Mouse (Mus musculus): ENCODE data around the gene Slc29a1. TPM values are rescaled to one million over a fixed set of nuclear protein-coding genes. Genes with fewer than 3 reads are reported as not detected.

Gene Slc29a1
- polyA plus RNA-seq (2016; fragmentation: Nextera tagmentation; extraction: Ambion mirVana), result 44.4 and 47.2 TPM in 2 replicates

GRCm38 (mm10) chr17:45599446-45600242 lies at the start of gene Slc29a1:
Gene Slc29a1, minus strand, starts transcription at chr17:45599606.
- Histone ChIP-seq H3K27ac (no peak within 1 kb of the TSS), H3K27me3 (peaks cover 35% of the 10 kb centered on the region), H3K9me3 (replicated peaks) (no peaks in the 10 kb centered on the region), H3K4me1 (peaks cover 45% of the 10 kb centered on the region), H3K4me3 (peak within 1 kb of the TSS; percentile 23), H3K36me3 (no peaks in the 10 kb centered on the region), H3K9ac (peak within 1 kb of the TSS; percentile 44; the same call in 1 of the 2 replicates), H3K4me2 (replicated peaks) (peak within 1 kb of the TSS; percentile 61)
- 0 out of 2 replicates have a peak, but pooled peaks have one; percentile 21 for ATAC-seq (ENCODE audit: low FRiP score)
- 14% methylated on average over 31 of the region's 32 CpGs for WGBS

GRCm38 (mm10) chr17:45644185-45644584 lies 44.8 kb upstream of the Slc29a1 start:
- no peak for ATAC-seq (ENCODE audit: low FRiP score)
- H3K9me3 ChIP-seq (replicated peaks), result no peaks in the 10 kb centered on the region
- no peak overlapping the region for H3K4me3 ChIP-seq
- H3K4me1 ChIP-seq, result no peaks in the 10 kb centered on the region
- H3K36me3 ChIP-seq, result no peaks in the 10 kb centered on the region
- no peak overlapping the region for H3K27ac ChIP-seq
- no peak overlapping the region for H3K9ac ChIP-seq
- no peaks in the 10 kb centered on the region; the same call in 1 of the 2 replicates for H3K27me3 ChIP-seq
- 93% methylated on average over 4 of the region's 4 CpGs for WGBS
- H3K4me2 ChIP-seq (replicated peaks), result no peak overlapping the region

GRCm38 (mm10) chr17:45642701-45643100 lies 43.3 kb upstream of the Slc29a1 start:
- H3K27ac ChIP-seq, result no peak overlapping the region
- peak; percentile 38; the same call in 1 of the 2 replicates for ATAC-seq (ENCODE audit: low FRiP score)

GRCm38 (mm10) chr17:45641981-45642380 lies 42.6 kb upstream of the Slc29a1 start:
- no peak for ATAC-seq (ENCODE audit: low FRiP score)
- H3K9me3 ChIP-seq (replicated peaks), result no peaks in the 10 kb centered on the region
- H3K27ac ChIP-seq, result no peak overlapping the region
- no peaks in the 10 kb centered on the region for H3K36me3 ChIP-seq
- no peak overlapping the region for H3K4me2 ChIP-seq (replicated peaks)
- no peak overlapping the region for H3K9ac ChIP-seq
- H3K4me1 ChIP-seq, result no peaks in the 10 kb centered on the region
- no peak overlapping the region for H3K4me3 ChIP-seq
- H3K27me3 ChIP-seq, result no peaks in the 10 kb centered on the region; the same call in 1 of the 2 replicates
- WGBS, result 91% methylated on average over 8 of the region's 8 CpGs

More at GRCm38 (mm10) chr17:45642701-45643100, 43.3 kb upstream of the Slc29a1 start:
- Histone ChIP-seq H3K4me2 (replicated peaks) (no peak overlapping the region), H3K27me3 (no peaks in the 10 kb centered on the region; the same call in 1 of the 2 replicates), H3K9ac (no peak overlapping the region), H3K36me3 (no peaks in the 10 kb centered on the region), H3K9me3 (replicated peaks) (no peaks in the 10 kb centered on the region), H3K4me3 (no peak overlapping the region), H3K4me1 (no peaks in the 10 kb centered on the region)
- 15% methylated on average over 12 of the region's 12 CpGs for WGBS

- Histone ChIP-seq H3K4me1 (no peaks in the 10 kb centered on the region), H3K4me2 (replicated peaks) (no peak overlapping the region), H3K9me3 (replicated peaks) (no peaks in the 10 kb centered on the region), H3K27me3 (no peaks in the 10 kb centered on the region; the same call in 1 of the 2 replicates), H3K36me3 (no peaks in the 10 kb centered on the region), H3K4me3 (no peak overlapping the region), H3K9ac (no peak overlapping the region), H3K27ac (no peak overlapping the region)
- 77% methylated on average over 16 of the region's 16 CpGs for WGBS
- ATAC-seq (ENCODE audit: low FRiP score), result no peak
These were observed 39.3 kb upstream of the Slc29a1 start for GRCm38 (mm10) chr17:45638596-45639295.

- Histone ChIP-seq H3K27me3 (no peaks in the 10 kb centered on the region; the same call in 1 of the 2 replicates), H3K4me1 (peaks cover 9% of the 10 kb centered on the region), H3K36me3 (no peaks in the 10 kb centered on the region), H3K9me3 (replicated peaks) (no peaks in the 10 kb centered on the region), H3K4me2 (replicated peaks) (no peak overlapping the region), H3K4me3 (no peak overlapping the region), H3K9ac (no peak overlapping the region), H3K27ac (no peak overlapping the region)
- no peak for ATAC-seq (ENCODE audit: low FRiP score)
- WGBS, result 87% methylated on average over 5 of the region's 5 CpGs
These were observed 34.6 kb upstream of the Slc29a1 start for GRCm38 (mm10) chr17:45634033-45634432.

- no peak overlapping the region for H3K4me2 ChIP-seq (replicated peaks)
- no peaks in the 10 kb centered on the region for H3K27me3 ChIP-seq
- H3K4me3 ChIP-seq, result no peak overlapping the region
- 71% methylated on average over 6 of the region's 6 CpGs for WGBS
- H3K9ac ChIP-seq, result no peak overlapping the region
- H3K9me3 ChIP-seq (replicated peaks), result no peaks in the 10 kb centered on the region
- no peak for ATAC-seq (ENCODE audit: low FRiP score)
- no peak overlapping the region for H3K27ac ChIP-seq
- H3K4me1 ChIP-seq, result peaks cover 9% of the 10 kb centered on the region
- no peaks in the 10 kb centered on the region for H3K36me3 ChIP-seq
These were observed 32.5 kb upstream of the Slc29a1 start for GRCm38 (mm10) chr17:45631940-45632339.

- Histone ChIP-seq H3K9me3 (replicated peaks) (no peaks in the 10 kb centered on the region), H3K4me2 (replicated peaks) (peak overlapping the region; percentile 73; the same call in 1 of the 2 replicates), H3K27ac (no peak overlapping the region), H3K36me3 (no peaks in the 10 kb centered on the region), H3K27me3 (no peaks in the 10 kb centered on the region), H3K4me3 (peak overlapping the region; percentile 36), H3K4me1 (peaks cover 13% of the 10 kb centered on the region), H3K9ac (no peak overlapping the region)
- ATAC-seq (ENCODE audit: low FRiP score), result no peak; the same call in 1 of the 2 replicates
- 55% methylated on average over 3 of the region's 3 CpGs for WGBS
These were observed 31.6 kb upstream of the Slc29a1 start for GRCm38 (mm10) chr17:45630992-45631391.

GRCm38 (mm10) chr17:45629861-45630694 lies 30.7 kb upstream of the Slc29a1 start:
- WGBS, result 2% methylated on average over 34 of the region's 34 CpGs
- Histone ChIP-seq H3K9me3 (replicated peaks) (no peaks in the 10 kb centered on the region), H3K36me3 (no peaks in the 10 kb centered on the region), H3K4me2 (replicated peaks) (peak overlapping the region; percentile 73), H3K27ac (peak overlapping the region; percentile 71), H3K4me1 (peaks cover 13% of the 10 kb centered on the region), H3K9ac (peak overlapping the region; percentile 58), H3K4me3 (peak overlapping the region; percentile 36), H3K27me3 (no peaks in the 10 kb centered on the region)
- ATAC-seq (ENCODE audit: low FRiP score), result peak; percentile 90

GRCm38 (mm10) chr17:45628885-45629855 lies 29.8 kb upstream of the Slc29a1 start:
- 65% methylated on average over 13 of the region's 13 CpGs for WGBS
- H3K27me3 ChIP-seq, result no peaks in the 10 kb centered on the region
- H3K4me1 ChIP-seq, result peaks cover 13% of the 10 kb centered on the region
- no peak overlapping the region for H3K27ac ChIP-seq
- peak; percentile 7; the same call in 1 of the 2 replicates for ATAC-seq (ENCODE audit: low FRiP score)
- H3K9ac ChIP-seq, result no peak overlapping the region
- peak overlapping the region; percentile 73 for H3K4me2 ChIP-seq (replicated peaks)
- H3K36me3 ChIP-seq, result no peaks in the 10 kb centered on the region
- H3K9me3 ChIP-seq (replicated peaks), result no peaks in the 10 kb centered on the region
- peak overlapping the region; percentile 36; the same call in 1 of the 2 replicates for H3K4me3 ChIP-seq

GRCm38 (mm10) chr17:45628160-45628559 lies 28.8 kb upstream of the Slc29a1 start:
- 20% methylated on average over 3 of the region's 3 CpGs for WGBS
- Histone ChIP-seq H3K4me1 (peaks cover 13% of the 10 kb centered on the region), H3K36me3 (no peaks in the 10 kb centered on the region), H3K9me3 (replicated peaks) (no peaks in the 10 kb centered on the region), H3K27ac (no peak overlapping the region), H3K4me3 (no peak overlapping the region), H3K27me3 (no peaks in the 10 kb centered on the region), H3K9ac (no peak overlapping the region), H3K4me2 (replicated peaks) (no peak overlapping the region)
- no peak for ATAC-seq (ENCODE audit: low FRiP score)
